Mouse (Mus musculus): ENCODE measurements around the gene Alms1. TPM values are rescaled to one million over a fixed set of nuclear protein-coding genes. Genes with fewer than 3 reads are reported as not detected.
A peak's percentile ranks its signal among the peaks of the same experiment; 100 is the strongest.

Gene Alms1
- total and polyA plus RNA-seq, 3 experiments: 7.5 to 47.3 (median 8.8) TPM

DNA sequence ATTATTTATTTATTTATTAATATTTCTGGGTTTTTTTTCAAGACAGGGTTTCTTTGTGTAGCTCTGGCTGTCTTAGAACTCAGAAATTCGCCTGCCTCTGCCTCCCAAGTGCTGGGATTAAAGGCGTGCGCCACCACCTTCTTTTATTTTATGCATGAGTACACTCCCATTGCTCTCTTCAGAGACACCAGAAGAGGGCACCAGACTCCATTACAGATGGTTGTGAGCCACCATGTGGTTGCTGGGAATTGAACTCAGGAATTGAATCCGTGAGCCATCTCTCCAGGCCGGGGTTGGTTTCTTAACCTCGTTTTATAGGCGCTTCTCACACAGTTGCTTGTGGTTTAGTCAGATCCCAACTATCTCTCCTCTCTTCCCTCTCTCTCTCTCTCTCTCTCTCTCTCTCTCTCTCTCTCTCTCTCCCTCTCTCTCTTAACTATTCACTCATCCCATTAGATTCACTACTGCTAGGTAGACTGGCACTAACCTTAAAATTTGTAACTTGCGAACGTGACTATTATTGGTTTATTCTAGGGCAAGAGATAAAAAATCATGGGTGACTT lies 445 bp upstream of the Alms1 start:
- Histone ChIP-seq H3K36me3 (ENCODE audit: control insufficient read depth in 1 of 2, insufficient read depth in 2 of 2, low read length in 2 of 2) (peaks cover 0 to 30% of the 10 kb centered on the region in 2 experiments; a peak in 2 of 4 replicates), H3K9me3 (replicated peaks; ENCODE audit: insufficient read depth, low read length) (no peaks in the 10 kb centered on the region), H3K4me1 (ENCODE audit: control insufficient read depth in 1 of 2, insufficient read depth in 2 of 2, low read length in 2 of 2) (peaks cover 18 to 22% of the 10 kb centered on the region in 2 experiments), H3K9ac (ENCODE audit: control insufficient read depth, low read depth, low read length, poor library complexity, severe bottlenecking) (peak overlapping the region; percentile 56), H3K27ac (ENCODE audit: control insufficient read depth, low read depth, low read length) (peak overlapping the region; percentile 57), H3K27me3 (ENCODE audit: control insufficient read depth in 1 of 2, insufficient read depth in 2 of 2, low read length in 2 of 2) (no peaks in the 10 kb centered on the region), H3K79me2 (ENCODE audit: control insufficient read depth, insufficient read depth, low read length, poor library complexity) (peaks cover 30% of the 10 kb centered on the region), H3K4me3 (ENCODE audit: control insufficient read depth in 1 of 2, insufficient read depth in 1 of 2, low read depth in 2 of 2, low read length in 2 of 2) (peak overlapping the region in 1 of 2 experiments; percentile 12; a peak in 1 of 4 replicates)
- peak; percentile 65 for DNase-seq (ENCODE audit: low read depth, low spot score)
- no peak for TF ChIP-seq MAX (IDR thresholded peaks at IDR 0.05; ENCODE audit: low read length)
- peak; percentile 27 to 64 (median 37); a peak in 4 of 6 replicates for TF ChIP-seq CTCF (IDR thresholded peaks at IDR 0.05 in 2 of 3, conservative IDR thresholded peaks at IDR 0.05 in 1 of 3; ENCODE audit: control insufficient read depth in 1 of 3, insufficient read depth in 1 of 3, low read depth in 2 of 3, low read length in 3 of 3, poor library complexity in 1 of 3, severe bottlenecking in 1 of 3)
- no peak for TF ChIP-seq E2F4 (IDR thresholded peaks at IDR 0.05; ENCODE audit: borderline replicate concordance, low read depth, low read length)
- TF ChIP-seq ZMIZ1 (IDR thresholded peaks at IDR 0.05; ENCODE audit: low read depth, low read length): no peak
- TF ChIP-seq HCFC1 (IDR thresholded peaks at IDR 0.05; ENCODE audit: low read depth, low read length): no peak
- TF ChIP-seq NELFE (IDR thresholded peaks at IDR 0.05; ENCODE audit: low read depth, low read length): no peak
- no peak for TF ChIP-seq GATA1 (IDR thresholded peaks at IDR 0.05; ENCODE audit: low read depth, low read length)
- no peak for TF ChIP-seq USF1 (IDR thresholded peaks at IDR 0.05; ENCODE audit: low read depth, low read length)
- no peak; the same call in none of the 2 replicates for TF ChIP-seq ZC3H11A (IDR thresholded peaks at IDR 0.05; ENCODE audit: low read depth, low read length)
- TF ChIP-seq BHLHE40 (IDR thresholded peaks at IDR 0.05; ENCODE audit: borderline replicate concordance, low read depth, low read length): no peak
- no peak for TF ChIP-seq RCOR1 (IDR thresholded peaks at IDR 0.05; ENCODE audit: low read depth, low read length)
- TF ChIP-seq CHD1 (IDR thresholded peaks at IDR 0.05; ENCODE audit: low read depth, low read length): no peak
- no peak for TF ChIP-seq KAT2A (conservative IDR thresholded peaks at IDR 0.05; ENCODE audit: low read depth, low read length)
- peak; percentile 94 for TF ChIP-seq JUND (IDR thresholded peaks at IDR 0.05; ENCODE audit: low read depth, low read length)
- TF ChIP-seq RAD21 (IDR thresholded peaks at IDR 0.05; ENCODE audit: low read depth, low read length): peak; percentile 44
- TF ChIP-seq MYC (IDR thresholded peaks at IDR 0.05; ENCODE audit: low read depth, low read length): peak; percentile 91
- TF ChIP-seq TCF12 (IDR thresholded peaks at IDR 0.05; ENCODE audit: low read depth, low read length): no peak
- TF ChIP-seq TBP (IDR thresholded peaks at IDR 0.05; ENCODE audit: low read depth, low read length): no peak
- TF ChIP-seq GABPA (IDR thresholded peaks at IDR 0.05; ENCODE audit: low read depth, low read length): no peak
- peak; percentile 28; the same call in 1 of the 2 replicates for TF ChIP-seq ETS1 (IDR thresholded peaks at IDR 0.05; ENCODE audit: low read depth, low read length)
- no peak for TF ChIP-seq UBTF (IDR thresholded peaks at IDR 0.05; ENCODE audit: borderline replicate concordance, insufficient read depth, low read depth, low read length)
- no peak for TF ChIP-seq POLR2AphosphoS2 (IDR thresholded peaks at IDR 0.05; ENCODE audit: low read length)
- peak; percentile 32 for TF ChIP-seq SMC3 (IDR thresholded peaks at IDR 0.05; ENCODE audit: low read depth, low read length)
